Mouse (Mus musculus): ENCODE results near the gene Trat1. TPM values are rescaled to one million over a fixed set of nuclear protein-coding genes. Genes with fewer than 3 reads are reported as not detected.

The Trat1 gene
- 0.03 TPM in 2 replicates for polyA plus RNA-seq (2012; rRNA removed; ENCODE audit: low replicate concordance)

GRCm38 (mm10) chr16:48771971-48772445, at the start of gene Trat1:
Gene Trat1, minus strand, starts transcription at chr16:48772021.

GRCm38 (mm10) chr16:48816695-48817094, 44.9 kb upstream of the Trat1 start, which contains the start of gene Retnlb:
Gene Retnlb, plus strand, starts transcription at chr16:48816856.

Other genes starting within 250 kb of the Trat1 start
- gene Retnlb, start 44.8 kb upstream of the Trat1 start, polyA plus RNA-seq (2012; rRNA removed; ENCODE audit: low replicate concordance), result 0.26 TPM in 1 of 2 replicates, not detected in the other
- 441 and 955 TPM in 2 replicates for gene Retnla, start 70.5 kb upstream of the Trat1 start, polyA plus RNA-seq (2012; rRNA removed; ENCODE audit: low replicate concordance)
- gene Retnlg, start 100.6 kb upstream of the Trat1 start, polyA plus RNA-seq (2012; rRNA removed; ENCODE audit: low replicate concordance), result 3.8 and 134 TPM in 2 replicates
- gene Dzip3, start 222.1 kb upstream of the Trat1 start, polyA plus RNA-seq (2012; rRNA removed; ENCODE audit: low replicate concordance), result 4.1 and 5.8 TPM in 2 replicates
- 0.40 and 2.7 TPM in 2 replicates for gene Cip2a, start 222.2 kb upstream of the Trat1 start, polyA plus RNA-seq (2012; rRNA removed; ENCODE audit: low replicate concordance)

Measured in subcutaneous adipose tissue, adult 2 months (tissue).